Mouse (Mus musculus): Measurements from ENCODE around the gene Uchl1.

Uchl1 gene

GRCm38 (mm10) chr5:66675983-66676382 is at the start of gene Uchl1:
Uchl1 (plus strand) TSS chr5:66676091.
- DNase-seq (ENCODE audit: extremely low read depth, low read depth) = no peak

DNA sequence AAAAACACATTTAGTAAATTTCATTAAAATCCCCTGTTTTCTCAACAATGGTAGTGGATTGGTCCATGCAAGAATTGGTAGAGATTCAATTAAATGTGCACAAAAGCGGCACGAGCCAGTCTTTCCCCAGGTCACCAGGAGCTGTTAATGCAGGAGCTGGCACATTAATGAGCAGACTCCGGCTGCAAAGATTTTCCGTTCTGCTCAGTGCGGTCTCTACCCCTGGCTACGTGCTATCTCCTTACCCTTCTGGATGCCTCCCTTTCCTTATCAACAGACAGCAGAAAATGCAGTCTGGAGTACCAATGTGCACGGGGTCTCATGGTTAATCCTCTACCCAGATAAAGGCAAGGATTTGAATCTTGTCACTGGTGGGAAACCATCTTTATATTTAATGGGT is 48.1 kb upstream of the Uchl1 start:
- no peak for DNase-seq (ENCODE audit: extremely low read depth, low read depth)

- DNase-seq (ENCODE audit: extremely low read depth, low read depth) = no peak
Observed at GRCm38 (mm10) chr5:66635459-66636079, 40.3 kb upstream of the Uchl1 start.

- no peak for DNase-seq (ENCODE audit: extremely low read depth, low read depth)
Observed at GRCm38 (mm10) chr5:66642156-66642555, 33.7 kb upstream of the Uchl1 start.

- no peak for DNase-seq (ENCODE audit: extremely low read depth, low read depth)
Observed at GRCm38 (mm10) chr5:66643260-66643659, 32.6 kb upstream of the Uchl1 start.

GRCm38 (mm10) chr5:66647504-66647903 is 28.4 kb upstream of the Uchl1 start:
- DNase-seq (ENCODE audit: extremely low read depth, low read depth) = no peak

DNA sequence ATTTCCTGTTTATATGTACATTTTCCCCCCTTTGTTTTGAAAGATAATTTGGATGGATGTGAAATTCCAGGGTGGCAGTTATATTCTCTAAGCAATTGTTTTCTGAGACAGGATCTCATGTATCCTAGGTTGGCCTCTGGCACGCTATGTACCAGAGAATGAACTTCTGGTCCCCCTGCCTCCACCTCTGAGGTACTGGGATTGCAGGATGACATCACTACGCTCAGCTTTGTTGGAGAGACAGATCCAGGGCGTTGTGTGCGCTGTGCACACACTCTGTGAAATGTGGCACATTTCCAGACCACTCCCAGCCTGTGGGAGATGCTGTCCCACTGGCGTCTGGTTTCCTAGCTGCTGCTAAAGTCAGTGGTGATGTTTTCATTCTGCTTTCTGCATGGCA is 21.7 kb upstream of the Uchl1 start:
- no peak for DNase-seq (ENCODE audit: extremely low read depth, low read depth)

DNA sequence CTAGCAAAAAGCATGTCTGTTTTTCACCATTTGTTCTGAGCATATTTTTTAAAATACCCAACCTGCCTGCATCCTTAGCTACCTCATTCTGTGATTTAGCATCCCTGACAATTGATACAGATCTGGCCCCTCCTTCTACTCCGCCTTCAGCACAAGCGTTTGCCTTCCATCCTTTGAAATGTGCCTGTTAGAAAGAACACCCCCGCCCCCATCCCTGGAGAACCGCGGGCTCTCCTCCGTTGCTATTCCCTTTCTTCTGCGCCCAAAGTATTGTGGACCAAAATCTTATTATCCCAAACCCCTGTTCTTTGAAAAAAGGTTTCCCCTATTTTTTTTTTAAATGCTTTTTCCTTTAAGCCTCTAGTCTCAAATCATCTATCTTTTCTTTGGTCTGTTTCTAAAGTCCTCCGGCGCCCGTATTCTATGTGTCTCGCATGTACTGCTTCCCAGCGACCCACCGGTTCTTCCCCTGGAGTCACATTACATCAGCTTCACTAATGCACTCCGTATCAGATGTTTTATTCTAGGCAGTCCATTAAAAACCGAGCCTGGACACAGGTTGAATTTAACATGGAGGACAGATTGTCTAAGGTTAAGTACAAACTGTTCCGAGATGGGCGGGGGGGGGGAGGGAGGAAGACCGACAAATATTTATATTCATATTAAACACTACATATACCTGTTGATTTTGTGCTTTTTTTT is 551 bp upstream of the Uchl1 start:
- DNase-seq (ENCODE audit: extremely low read depth, low read depth) = no peak

GRCm38 (mm10) chr5:66676457-66677117 is 696 bp downstream of the Uchl1 start:
- DNase-seq (ENCODE audit: extremely low read depth, low read depth) = no peak

DNA sequence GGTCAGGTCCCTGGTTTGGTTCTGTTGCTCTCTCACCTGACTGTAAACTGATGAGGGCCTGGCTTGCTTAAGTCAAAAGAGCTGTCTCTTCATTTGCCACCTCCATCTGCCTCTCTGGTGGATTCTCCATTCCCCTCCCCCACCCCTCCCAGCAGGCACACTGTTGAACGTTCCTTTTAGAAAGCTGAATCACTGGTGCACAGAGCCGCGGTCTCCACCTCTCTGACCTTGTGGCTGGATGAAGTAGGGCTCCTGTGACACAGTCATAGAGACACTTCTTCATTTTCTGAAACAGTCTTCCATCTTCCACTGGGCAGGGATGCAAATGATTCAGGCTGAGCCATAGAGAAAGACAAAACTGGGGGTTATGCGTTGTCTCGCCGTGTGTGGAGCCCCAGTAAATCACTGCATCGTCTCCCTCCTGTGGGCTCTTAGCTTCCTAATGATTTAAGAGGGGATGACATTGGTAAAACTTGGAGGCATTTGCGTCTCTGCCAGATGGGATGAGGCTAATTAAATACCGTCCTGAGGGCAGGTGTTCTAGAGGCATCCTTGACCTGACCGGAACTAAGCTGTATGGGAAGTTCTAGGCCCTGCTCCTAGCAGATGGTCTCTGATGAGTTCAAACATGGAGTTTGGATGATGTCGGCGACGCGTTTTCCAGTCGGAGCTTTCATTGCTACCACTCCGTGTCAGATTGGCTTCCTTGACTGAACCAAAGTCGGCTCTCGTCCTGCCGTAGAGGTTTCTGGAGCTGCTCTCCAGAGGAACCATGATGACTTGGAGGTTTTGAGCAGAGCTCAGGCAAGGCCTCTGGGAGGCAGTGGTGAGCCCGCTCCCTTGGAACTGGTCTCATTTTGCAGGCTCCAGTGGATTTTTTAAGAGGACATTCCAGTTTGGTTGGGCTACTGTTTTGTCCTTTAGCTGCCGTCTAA is 1.8 kb downstream of the Uchl1 start:
- DNase-seq (ENCODE audit: extremely low read depth, low read depth) = no peak

DNA sequence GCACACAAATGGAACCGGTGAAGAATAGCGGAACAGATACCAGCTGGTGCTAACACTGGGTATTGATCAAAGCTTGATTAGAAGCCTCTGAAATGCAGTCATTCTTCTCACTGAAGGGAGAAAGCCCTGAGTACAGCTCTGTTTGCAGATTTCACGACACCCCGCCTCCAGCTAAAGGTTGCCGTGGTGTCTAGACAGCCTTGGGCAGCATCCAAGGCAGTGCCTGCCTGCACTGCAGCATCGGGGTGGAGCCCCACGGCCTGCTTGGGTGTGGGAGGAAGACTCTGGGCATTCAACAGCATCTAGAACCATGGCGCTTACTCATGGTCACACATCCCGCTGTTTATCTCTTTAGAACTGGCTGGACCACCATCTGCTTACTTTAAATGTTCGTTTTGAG is 3.3 kb downstream of the Uchl1 start:
- DNase-seq (ENCODE audit: extremely low read depth, low read depth) = no peak

DNA sequence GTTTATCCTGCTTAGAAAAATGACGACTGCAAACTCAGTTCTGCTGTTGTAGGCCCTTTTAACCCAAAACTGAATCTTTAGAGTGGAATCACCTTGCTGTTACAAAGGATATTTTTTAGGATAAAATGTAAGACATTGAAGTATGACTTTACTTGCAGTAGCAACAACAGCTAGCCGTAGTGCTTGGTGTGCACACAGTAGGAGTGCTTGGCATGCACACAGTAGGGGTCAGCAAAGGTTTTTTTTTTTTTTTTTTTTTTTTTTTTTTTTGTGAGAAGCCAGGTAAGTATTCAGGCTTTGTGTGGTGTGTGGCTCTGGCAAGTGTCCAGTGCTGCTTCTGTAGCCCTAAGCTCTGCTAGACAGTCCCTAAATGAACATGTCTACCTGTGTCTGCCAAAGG is 10.0 kb downstream of the Uchl1 start:
- DNase-seq (ENCODE audit: extremely low read depth, low read depth) = no peak

GRCm38 (mm10) chr5:66686863-66687262 is 11.0 kb downstream of the Uchl1 start:
- no peak for DNase-seq (ENCODE audit: extremely low read depth, low read depth)

- DNase-seq (ENCODE audit: extremely low read depth, low read depth) = no peak
Observed at GRCm38 (mm10) chr5:66687737-66688136, 11.8 kb downstream of the Uchl1 start.

- DNase-seq (ENCODE audit: extremely low read depth, low read depth) = no peak
Observed at GRCm38 (mm10) chr5:66688286-66688685, 12.4 kb downstream of the Uchl1 start.

DNA sequence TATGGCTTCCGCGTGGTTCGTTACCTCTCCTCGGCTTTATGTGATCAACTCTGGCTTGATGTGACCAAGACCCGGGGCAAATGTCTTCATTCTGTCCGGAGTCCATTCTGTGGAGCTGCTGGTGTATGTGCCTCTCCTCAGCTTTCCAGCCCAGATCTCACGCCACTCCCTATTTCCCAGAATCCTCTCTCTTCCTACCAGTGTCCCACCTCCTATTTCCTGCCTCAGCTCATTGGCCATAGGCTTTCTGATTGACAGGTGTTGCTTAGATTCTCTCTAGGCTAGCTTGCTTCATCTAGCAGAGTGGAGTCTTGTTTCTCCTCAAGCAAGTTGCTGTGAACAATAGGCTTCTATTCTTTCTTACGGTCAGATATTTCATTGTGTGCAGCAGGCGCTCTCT is 13.9 kb downstream of the Uchl1 start:
- no peak for DNase-seq (ENCODE audit: extremely low read depth, low read depth)

- no peak for DNase-seq (ENCODE audit: extremely low read depth, low read depth)
Observed at GRCm38 (mm10) chr5:66693231-66693630, 17.3 kb downstream of the Uchl1 start.

DNA sequence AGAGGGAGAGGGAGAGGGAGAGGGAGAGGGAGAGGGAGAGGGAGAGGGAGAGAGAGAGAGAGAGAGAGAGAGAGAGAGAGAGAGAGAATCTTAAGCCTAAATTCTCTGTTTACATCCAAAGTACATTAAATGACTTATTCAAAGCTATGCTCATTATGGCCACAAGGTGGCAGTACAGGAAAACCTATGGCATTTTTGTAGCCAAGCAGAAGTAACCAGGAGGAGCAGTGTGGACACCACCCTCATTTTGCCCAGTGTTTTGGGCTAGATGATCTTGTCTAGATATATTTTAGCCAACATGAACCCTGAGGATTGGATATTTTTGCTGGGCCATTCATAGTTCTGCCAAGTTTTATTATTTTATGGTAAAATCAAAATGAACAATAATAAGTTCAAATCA is 21.2 kb downstream of the Uchl1 start:
- peak; percentile 24 for DNase-seq (ENCODE audit: extremely low read depth, low read depth)

DNA sequence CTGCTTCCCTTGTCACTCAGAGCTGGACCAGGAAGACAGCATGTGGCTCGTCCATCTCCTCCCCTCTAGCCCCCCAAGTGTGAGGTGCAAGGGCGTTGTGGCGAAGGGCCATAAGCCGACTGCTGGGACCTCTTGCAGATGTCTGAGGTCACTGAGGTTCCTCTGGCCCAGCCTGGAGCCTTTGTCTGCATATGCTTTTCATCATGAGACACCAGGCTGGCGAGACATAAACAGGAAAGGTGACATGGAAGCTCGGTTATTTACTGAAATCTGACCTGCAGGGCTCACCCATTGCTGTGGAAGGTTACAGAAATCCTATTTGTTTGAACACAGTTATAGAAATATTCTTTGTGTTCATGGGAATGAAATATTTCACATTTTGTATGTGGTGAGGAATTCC is 24.0 kb downstream of the Uchl1 start:
- no peak for DNase-seq (ENCODE audit: extremely low read depth, low read depth)

- DNase-seq (ENCODE audit: extremely low read depth, low read depth) = no peak
Observed at GRCm38 (mm10) chr5:66701951-66702350, 26.1 kb downstream of the Uchl1 start.

DNA sequence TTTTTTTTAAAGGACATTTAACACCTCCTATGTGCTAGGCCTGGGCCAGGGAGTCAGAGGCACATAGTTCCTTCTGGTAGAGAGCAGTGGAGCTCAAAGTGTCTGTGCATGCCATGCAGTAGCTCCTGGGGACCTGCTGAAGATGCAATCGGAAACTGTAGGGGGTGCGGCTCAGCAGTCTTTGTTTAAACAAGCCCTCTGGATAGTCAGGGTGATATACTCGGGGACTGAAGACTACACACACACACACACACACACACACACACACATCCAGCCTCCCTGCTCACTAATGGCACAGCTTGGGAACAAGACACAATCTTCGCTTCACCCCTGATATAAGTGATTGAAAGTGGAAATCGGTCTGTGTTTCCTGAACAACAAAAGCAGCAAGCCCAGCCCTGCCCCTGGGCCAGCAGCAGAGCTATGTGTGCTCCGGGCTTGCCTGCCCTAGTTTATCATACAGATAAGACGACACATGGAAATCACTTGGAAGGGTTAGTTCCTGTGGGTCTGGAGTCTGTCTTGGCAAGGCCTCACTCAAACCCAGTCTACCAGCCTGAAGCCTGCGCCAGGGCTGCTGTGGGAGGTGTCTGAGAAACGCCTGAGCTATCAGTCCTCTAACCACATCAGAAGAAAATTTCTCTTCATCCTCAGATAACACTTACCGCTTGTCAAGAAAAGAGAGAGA is 27.6 kb downstream of the Uchl1 start:
- no peak for DNase-seq (ENCODE audit: extremely low read depth, low read depth)
